Mouse (Mus musculus) midbrain, embryonic 15.5 days (tissue): ENCODE measurements around the gene Cpn2. TPM values are rescaled to one million over a fixed set of nuclear protein-coding genes. Genes with fewer than 3 reads are reported as not detected.

Source experiments
- ATAC-seq: fragments of 200-750 bp; cut with Nextera tagmentation; replicated peaks from 2 replicates; pipeline ENCODE4 v1.8.0; 2017; ENCODE audit warnings: moderate TSS enrichment
- H3K27ac ChIP-seq: fragments of 300-500 bp; sonication (generic); 2 replicates; pipeline ENCODE4 v1.5.1; 2015; ENCODE audit warnings: mild to moderate bottlenecking, inconsistent platforms
- H3K27me3 ChIP-seq: fragments of 300-500 bp; sonication (generic); replicated peaks from 2 replicates; pipeline ENCODE4 v1.6.1; 2015; ENCODE audit warnings: inconsistent platforms
- H3K36me3 ChIP-seq: fragments of 300-500 bp; sonication (generic); replicated peaks from 2 replicates; pipeline ENCODE4 v1.6.1; 2015; ENCODE audit warnings: inconsistent platforms
- H3K4me1 ChIP-seq: fragments of 300-500 bp; sonication (generic); 2 replicates; pipeline ENCODE4 v1.6.1; 2015; ENCODE audit warnings: inconsistent platforms
- H3K4me2 ChIP-seq: fragments of 300-500 bp; sonication (generic); 2 replicates; pipeline ENCODE4 v1.6.1; 2015; ENCODE audit warnings: inconsistent platforms, mild to moderate bottlenecking, moderate library complexity
- H3K4me3 ChIP-seq: fragments of 300-500 bp; sonication (generic); 2 replicates; pipeline ENCODE4 v1.5.1; 2015; ENCODE audit warnings: mild to moderate bottlenecking, inconsistent platforms
- H3K9ac ChIP-seq: fragments of 300-500 bp; sonication (generic); 2 replicates; pipeline ENCODE4 v1.6.1; 2015; ENCODE audit warnings: mild to moderate bottlenecking, inconsistent platforms
- H3K9me3 ChIP-seq: fragments of 300-500 bp; sonication (generic); 2 replicates; pipeline ENCODE4 v1.6.1; 2016; ENCODE audit warnings: inconsistent platforms
- WGBS: fragments of 180-500 bp; shearing (Covaris S2); methylation state at CpG from one replicate; pipeline ENCODE4 v1.1.7; 2015; ENCODE audit warnings: mixed read lengths; 5-methylcytosine and 5-hydroxymethylcytosine counted together
- polyA plus RNA-seq: library from polyadenylated mRNA; unstranded; fragments of >200 nt; fragmentation: Nextera tagmentation; extraction: Ambion mirVana; gene quantifications from 2 replicates; pipeline ENCODE4 v1.2.1, GENCODE M21; 2015

Cpn2 gene
- polyA plus RNA-seq, 1 experiment from 2014 or later = not detected

GRCm38 (mm10) chr16:30227352-30227751 is 39.9 kb downstream of the Cpn2 start:
- Histone ChIP-seq H3K9ac (no peak overlapping the region), H3K4me2 (no peak overlapping the region), H3K27me3 (peaks cover 16% of the 10 kb centered on the region), H3K36me3 (no peaks in the 10 kb centered on the region), H3K9me3 (no peaks in the 10 kb centered on the region), H3K4me3 (no peak overlapping the region), H3K27ac (no peak overlapping the region), H3K4me1 (0 out of 2 replicates have a peak, but pooled peaks cover 3% of the 10 kb centered on the region)
- 66% methylated on average over 7 of the region's 7 CpGs for WGBS
- ATAC-seq = no peak

- Histone ChIP-seq H3K9me3 (no peaks in the 10 kb centered on the region), H3K4me2 (no peak overlapping the region), H3K9ac (no peak overlapping the region), H3K4me1 (peaks cover 3% of the 10 kb centered on the region; the same call in 1 of the 2 replicates), H3K27ac (no peak overlapping the region), H3K36me3 (no peaks in the 10 kb centered on the region), H3K27me3 (peaks cover 24% of the 10 kb centered on the region), H3K4me3 (no peak overlapping the region)
- no peak for ATAC-seq
- 84% methylated on average over 13 of the region's 13 CpGs for WGBS
Observed at GRCm38 (mm10) chr16:30221161-30221782, 46.0 kb downstream of the Cpn2 start.

- WGBS = 8% methylated on average over 2 of the region's 2 CpGs
Observed at GRCm38 (mm10) chr16:30215811-30216210, 51.5 kb downstream of the Cpn2 start.

GRCm38 (mm10) chr16:30213644-30214043 is 53.7 kb downstream of the Cpn2 start:
- ATAC-seq = no peak
- H3K27me3 ChIP-seq = peaks cover 22% of the 10 kb centered on the region
- peaks cover 3% of the 10 kb centered on the region; the same call in 1 of the 2 replicates for H3K4me1 ChIP-seq
- no peaks in the 10 kb centered on the region for H3K9me3 ChIP-seq
- 56% methylated on average over 1 of the region's 1 CpGs for WGBS
- no peak overlapping the region for H3K4me3 ChIP-seq
- no peak overlapping the region for H3K9ac ChIP-seq
- H3K36me3 ChIP-seq = no peaks in the 10 kb centered on the region
- H3K4me2 ChIP-seq = no peak overlapping the region
- H3K27ac ChIP-seq = no peak overlapping the region

More at GRCm38 (mm10) chr16:30215811-30216210, 51.5 kb downstream of the Cpn2 start:
- Histone ChIP-seq H3K36me3 (no peaks in the 10 kb centered on the region), H3K9me3 (no peaks in the 10 kb centered on the region), H3K4me1 (peaks cover 3% of the 10 kb centered on the region; the same call in 1 of the 2 replicates), H3K9ac (no peak overlapping the region), H3K27me3 (peaks cover 26% of the 10 kb centered on the region), H3K27ac (no peak overlapping the region), H3K4me3 (no peak overlapping the region), H3K4me2 (no peak overlapping the region)
- ATAC-seq = no peak

- Histone ChIP-seq H3K36me3 (no peaks in the 10 kb centered on the region), H3K27me3 (peaks cover 11% of the 10 kb centered on the region; the same call in 1 of the 2 replicates), H3K4me3 (no peak overlapping the region), H3K4me2 (no peak overlapping the region), H3K9me3 (no peaks in the 10 kb centered on the region), H3K9ac (no peak overlapping the region), H3K4me1 (no peaks in the 10 kb centered on the region), H3K27ac (no peak overlapping the region)
- WGBS = 45% methylated on average over 3 of the region's 3 CpGs
- no peak for ATAC-seq
Observed at GRCm38 (mm10) chr16:30212035-30212434, 55.3 kb downstream of the Cpn2 start.

- ATAC-seq = no peak
- 98% methylated on average over 1 of the region's 1 CpGs for WGBS
- Histone ChIP-seq H3K9me3 (no peaks in the 10 kb centered on the region), H3K27ac (no peak overlapping the region), H3K36me3 (no peaks in the 10 kb centered on the region), H3K9ac (no peak overlapping the region), H3K27me3 (peaks cover 16% of the 10 kb centered on the region), H3K4me1 (peaks cover 11% of the 10 kb centered on the region), H3K4me2 (no peak overlapping the region), H3K4me3 (no peak overlapping the region)
Observed at GRCm38 (mm10) chr16:30209264-30209663, 58.0 kb downstream of the Cpn2 start.

GRCm38 (mm10) chr16:30207991-30208390 is 59.3 kb downstream of the Cpn2 start:
- H3K4me2 ChIP-seq = no peak overlapping the region
- no peaks in the 10 kb centered on the region for H3K9me3 ChIP-seq
- H3K36me3 ChIP-seq = no peaks in the 10 kb centered on the region
- 89% methylated on average over 6 of the region's 7 CpGs for WGBS
- ATAC-seq = no peak
- no peak overlapping the region for H3K4me3 ChIP-seq
- no peak overlapping the region for H3K27ac ChIP-seq
- peaks cover 11% of the 10 kb centered on the region for H3K4me1 ChIP-seq
- peaks cover 18% of the 10 kb centered on the region for H3K27me3 ChIP-seq
- no peak overlapping the region for H3K9ac ChIP-seq

GRCm38 (mm10) chr16:30207111-30207828 is 60.0 kb downstream of the Cpn2 start:
- no peak overlapping the region for H3K9ac ChIP-seq
- no peak for ATAC-seq
- 82% methylated on average over 11 of the region's 11 CpGs for WGBS
- no peaks in the 10 kb centered on the region for H3K9me3 ChIP-seq
- H3K36me3 ChIP-seq = no peaks in the 10 kb centered on the region
- peaks cover 22% of the 10 kb centered on the region for H3K27me3 ChIP-seq
- no peak overlapping the region for H3K4me3 ChIP-seq
- no peak overlapping the region for H3K27ac ChIP-seq
- H3K4me1 ChIP-seq = peaks cover 11% of the 10 kb centered on the region
- no peak overlapping the region for H3K4me2 ChIP-seq

Other genes with a start within 250 kb of the Cpn2 start
- 11.1 and 12.4 TPM in 2 replicates for gene Hes1, start 203.1 kb downstream of the Cpn2 start, polyA plus RNA-seq
- gene Lrrc15, start 15.8 kb upstream of the Cpn2 start, polyA plus RNA-seq = 0.22 and 0.24 TPM in 2 replicates
- 0.23 and 0.31 TPM in 2 replicates for gene Gp5, start 43.3 kb upstream of the Cpn2 start, polyA plus RNA-seq
- 8.1 and 8.6 TPM in 2 replicates for gene Atp13a3, start 138.5 kb upstream of the Cpn2 start, polyA plus RNA-seq